Mouse (Mus musculus): ENCODE results near the gene Grb2. TPM values are rescaled to one million over a fixed set of nuclear protein-coding genes. Genes with fewer than 3 reads are reported as not detected.
A peak's percentile ranks its signal among the peaks of the same experiment; 100 is the strongest.

Grb2 gene
- polyA plus RNA-seq, 1 experiment from 2014 or later, result 108 TPM

DNA sequence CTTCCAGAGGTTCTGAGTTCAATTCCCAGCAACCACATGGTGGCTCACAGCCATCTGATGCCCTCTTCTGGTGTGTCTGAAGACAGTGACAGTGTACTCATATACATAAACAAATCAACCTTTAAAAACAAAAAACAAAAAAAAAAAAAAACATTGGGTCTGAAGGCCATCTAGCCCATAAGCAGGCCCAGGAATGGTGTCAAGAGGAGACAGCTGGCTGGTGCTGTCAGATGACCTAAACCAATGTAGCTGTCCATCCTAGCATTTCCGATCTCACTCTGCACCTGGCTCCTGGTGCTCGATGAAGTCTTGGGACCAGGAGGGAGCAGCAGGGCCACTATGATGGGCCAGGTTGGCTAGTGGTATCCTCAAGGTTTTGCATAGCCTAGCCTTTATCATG is 65.7 kb downstream of the Grb2 start:
- H3K4me1 ChIP-seq, result no peaks in the 10 kb centered on the region
- H3K36me3 ChIP-seq, result peaks cover 35% of the 10 kb centered on the region
- no peak overlapping the region for H3K27ac ChIP-seq
- H3K4me2 ChIP-seq, result no peak overlapping the region
- no peaks in the 10 kb centered on the region for H3K9me3 ChIP-seq
- no peak overlapping the region for H3K9ac ChIP-seq
- H3K4me3 ChIP-seq, result no peak overlapping the region
- WGBS, result 95% methylated on average over 2 of the region's 2 CpGs
- no peak for ATAC-seq (ENCODE audit: insufficient number of reproducible peaks, insufficient read depth, low FRiP score, low TSS enrichment, low read depth)
- no peaks in the 10 kb centered on the region for H3K27me3 ChIP-seq

DNA sequence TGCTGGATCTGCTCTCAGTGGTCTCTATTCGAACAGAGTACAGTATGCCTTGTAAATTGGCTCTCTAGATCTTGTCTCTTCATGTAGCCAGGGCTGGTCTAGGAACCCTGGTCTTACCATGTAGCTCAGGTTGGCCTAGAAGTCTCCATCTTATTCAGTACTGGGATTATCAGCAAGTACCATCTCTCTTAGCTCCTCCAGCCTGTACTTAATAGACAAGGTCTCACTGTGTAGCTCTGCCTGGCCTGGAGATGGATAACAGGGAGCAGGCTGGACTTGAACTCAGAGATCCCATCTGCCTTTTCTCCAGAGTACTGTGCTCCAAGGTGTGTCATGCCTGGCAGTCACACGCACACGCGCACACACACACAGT is 66.7 kb downstream of the Grb2 start:
- 84% methylated on average over 4 of the region's 4 CpGs for WGBS
- no peak for ATAC-seq (ENCODE audit: insufficient number of reproducible peaks, insufficient read depth, low FRiP score, low TSS enrichment, low read depth)
- Histone ChIP-seq H3K27me3 (no peaks in the 10 kb centered on the region), H3K9me3 (no peaks in the 10 kb centered on the region), H3K27ac (no peak overlapping the region), H3K4me3 (no peak overlapping the region), H3K4me2 (no peak overlapping the region), H3K4me1 (no peaks in the 10 kb centered on the region), H3K9ac (no peak overlapping the region), H3K36me3 (peaks cover 31% of the 10 kb centered on the region)

DNA sequence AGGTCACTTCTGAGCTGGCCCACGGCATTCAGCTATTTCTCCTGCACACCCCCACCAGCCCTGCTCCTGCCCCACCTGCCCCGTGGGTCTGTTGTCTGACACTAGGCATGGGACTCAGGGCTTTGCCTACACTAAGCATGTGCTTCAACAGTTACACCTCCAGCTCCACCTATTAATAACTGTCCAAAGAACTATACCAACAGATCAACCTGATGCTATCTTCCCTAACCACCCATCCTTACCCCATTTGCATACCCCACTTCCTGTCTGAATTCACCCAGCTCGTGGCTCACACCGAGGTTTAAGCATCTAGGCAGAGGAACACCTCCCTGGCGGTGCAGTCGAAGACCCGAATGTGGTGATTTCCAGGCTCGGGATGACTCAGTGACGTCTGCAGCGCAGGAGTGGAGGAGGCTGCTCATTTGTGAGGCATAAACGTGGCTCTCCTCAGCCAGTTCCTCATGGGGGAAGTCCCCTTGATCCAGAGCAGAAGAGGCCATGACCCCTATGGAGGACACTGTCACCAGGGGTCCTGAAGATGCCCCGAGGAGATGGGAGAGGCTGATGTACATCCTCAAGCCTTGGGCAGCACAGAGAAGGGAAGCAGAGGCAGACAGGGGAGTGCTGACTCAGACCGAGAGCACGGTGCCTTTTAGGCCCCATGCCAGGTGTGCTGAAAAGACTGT is 67.3 kb downstream of the Grb2 start:
- Histone ChIP-seq H3K4me2 (no peak overlapping the region), H3K36me3 (peaks cover 26% of the 10 kb centered on the region), H3K27ac (no peak overlapping the region), H3K9ac (no peak overlapping the region), H3K4me3 (no peak overlapping the region), H3K27me3 (no peaks in the 10 kb centered on the region), H3K4me1 (no peaks in the 10 kb centered on the region), H3K9me3 (no peaks in the 10 kb centered on the region)
- ATAC-seq (ENCODE audit: insufficient number of reproducible peaks, insufficient read depth, low FRiP score, low TSS enrichment, low read depth), result no peak
- WGBS, result 52% methylated on average over 14 of the region's 14 CpGs

DNA sequence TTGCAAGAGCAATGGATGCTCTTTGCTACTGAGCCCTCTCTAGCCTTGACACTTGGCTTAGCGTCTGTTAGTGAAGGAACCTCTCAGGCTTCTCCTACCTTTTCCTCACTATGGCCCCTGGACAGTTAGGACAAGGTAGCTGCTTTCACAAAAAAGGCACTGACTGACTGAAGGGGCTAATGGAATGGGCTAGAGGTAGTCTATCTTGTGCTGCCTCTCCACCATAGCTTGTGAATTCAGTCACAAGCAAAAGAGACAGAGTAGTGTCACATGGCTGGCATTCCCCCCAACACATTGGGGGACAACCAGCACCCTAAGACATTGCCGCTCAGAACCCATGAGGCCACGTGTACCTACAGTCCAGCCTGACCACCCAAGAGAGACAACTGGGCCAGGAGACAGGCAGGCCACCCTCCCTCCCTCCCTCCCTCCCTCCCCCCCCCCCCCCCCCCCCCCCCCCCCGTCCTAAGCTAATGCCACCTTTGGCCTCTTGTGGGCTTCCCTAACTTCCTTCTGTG is 68.0 kb downstream of the Grb2 start:
- H3K27ac ChIP-seq, result no peak overlapping the region
- ATAC-seq (ENCODE audit: insufficient number of reproducible peaks, insufficient read depth, low FRiP score, low TSS enrichment, low read depth), result no peak
- peaks cover 20% of the 10 kb centered on the region for H3K36me3 ChIP-seq
- H3K9me3 ChIP-seq, result no peaks in the 10 kb centered on the region
- 86% methylated on average over 3 of the region's 4 CpGs for WGBS
- H3K4me1 ChIP-seq, result no peaks in the 10 kb centered on the region
- H3K4me3 ChIP-seq, result no peak overlapping the region
- no peak overlapping the region for H3K4me2 ChIP-seq
- H3K27me3 ChIP-seq, result no peaks in the 10 kb centered on the region
- no peak overlapping the region for H3K9ac ChIP-seq

DNA sequence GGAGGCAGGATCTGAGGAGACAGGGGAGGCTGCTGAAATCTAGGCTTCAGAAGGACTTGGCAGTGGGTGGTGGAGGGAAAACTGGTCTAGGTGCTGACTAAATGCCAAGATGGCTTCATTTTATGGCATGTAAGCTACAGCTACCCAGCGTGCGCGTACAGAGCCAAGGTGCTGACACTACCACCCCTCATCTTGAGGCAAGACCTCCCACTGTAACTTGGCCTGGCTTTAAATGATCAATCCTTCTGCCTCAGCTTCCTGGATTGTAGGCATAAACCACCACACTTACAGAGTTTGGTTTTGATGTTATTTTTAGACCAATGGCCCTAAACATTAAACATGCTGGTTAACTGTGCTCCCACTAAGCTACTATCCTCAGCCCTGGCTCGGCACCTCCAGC is 68.9 kb downstream of the Grb2 start:
- 83% methylated on average over 4 of the region's 4 CpGs for WGBS
- Histone ChIP-seq H3K27me3 (no peaks in the 10 kb centered on the region), H3K9ac (peak overlapping the region; percentile 40; the same call in 1 of the 2 replicates), H3K9me3 (no peaks in the 10 kb centered on the region), H3K4me2 (no peak overlapping the region), H3K27ac (no peak overlapping the region), H3K4me1 (no peaks in the 10 kb centered on the region), H3K36me3 (peaks cover 15% of the 10 kb centered on the region), H3K4me3 (no peak overlapping the region)
- ATAC-seq (ENCODE audit: insufficient number of reproducible peaks, insufficient read depth, low FRiP score, low TSS enrichment, low read depth), result no peak

DNA sequence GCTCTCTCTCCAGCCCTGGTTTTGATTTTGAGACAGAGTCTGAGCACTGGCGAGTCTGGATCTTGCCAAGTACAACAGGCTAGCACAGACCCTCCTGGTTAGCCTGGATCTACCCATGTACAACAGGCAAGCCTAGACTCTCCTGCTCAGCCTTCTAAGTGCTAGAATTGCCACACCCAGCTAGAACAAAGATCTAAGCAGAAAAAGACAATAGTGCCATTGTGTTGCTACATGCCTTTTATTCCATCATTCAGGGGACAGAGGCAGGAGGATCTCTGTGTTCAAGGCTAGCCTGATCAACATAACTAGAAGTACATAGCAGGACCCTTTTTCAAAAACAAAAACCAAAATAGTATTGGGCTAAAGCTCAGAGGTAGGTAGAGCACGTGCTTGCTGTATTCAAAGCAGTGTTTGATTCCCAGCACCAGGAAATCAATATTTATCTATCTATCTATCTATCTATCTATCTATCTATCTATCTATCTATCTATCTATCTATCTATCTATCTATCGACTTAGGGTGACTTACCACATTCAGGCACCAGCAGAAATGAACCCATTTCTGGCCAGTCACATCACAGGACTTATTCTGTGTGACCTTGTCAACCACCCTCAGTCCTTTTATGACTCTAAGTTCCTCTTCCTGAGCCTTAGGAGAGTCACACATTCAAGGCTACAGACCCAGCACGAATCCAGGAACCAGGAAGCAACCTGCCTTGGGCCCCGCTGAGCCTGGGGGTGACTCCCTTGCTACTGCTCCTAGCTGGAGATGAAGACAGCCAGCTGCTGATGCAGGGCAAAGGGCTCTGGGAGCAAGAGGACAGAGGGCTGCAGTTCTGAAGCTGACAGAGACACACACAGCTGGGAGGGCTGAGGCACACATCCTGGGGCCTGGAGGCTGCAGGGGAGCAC is 69.6 kb downstream of the Grb2 start:
- H3K4me2 ChIP-seq, result no peak overlapping the region
- peaks cover 9% of the 10 kb centered on the region for H3K36me3 ChIP-seq
- no peaks in the 10 kb centered on the region for H3K9me3 ChIP-seq
- no peaks in the 10 kb centered on the region for H3K27me3 ChIP-seq
- ATAC-seq (ENCODE audit: insufficient number of reproducible peaks, insufficient read depth, low FRiP score, low TSS enrichment, low read depth), result no peak
- 68% methylated on average over 5 of the region's 5 CpGs for WGBS
- H3K9ac ChIP-seq, result peak overlapping the region; percentile 40; the same call in 1 of the 2 replicates
- H3K27ac ChIP-seq, result no peak overlapping the region
- H3K4me1 ChIP-seq, result no peaks in the 10 kb centered on the region
- H3K4me3 ChIP-seq, result no peak overlapping the region

DNA sequence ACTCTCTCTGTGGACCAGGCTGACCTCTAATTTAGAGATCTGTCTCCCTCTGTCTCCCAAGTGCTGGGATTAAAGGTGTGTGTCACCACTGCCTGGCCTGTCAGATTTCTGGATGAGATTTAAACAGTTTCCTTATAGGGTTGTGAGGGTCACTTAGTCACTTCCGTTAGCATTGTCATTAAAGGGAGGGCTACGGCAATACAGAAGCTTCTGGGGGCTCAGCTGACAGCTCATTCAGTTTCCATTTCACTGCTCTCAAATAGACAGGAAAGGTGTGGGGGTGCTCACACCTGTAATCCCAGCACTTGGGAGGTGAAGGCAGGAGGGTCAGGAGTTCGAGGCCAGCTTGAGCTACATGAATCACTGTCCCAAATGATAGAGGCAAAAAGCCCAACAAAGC is 71.4 kb downstream of the Grb2 start:
- ATAC-seq (ENCODE audit: insufficient number of reproducible peaks, insufficient read depth, low FRiP score, low TSS enrichment, low read depth), result no peak
- Histone ChIP-seq H3K4me3 (no peak overlapping the region), H3K27ac (no peak overlapping the region), H3K4me2 (no peak overlapping the region), H3K27me3 (no peaks in the 10 kb centered on the region), H3K36me3 (no peaks in the 10 kb centered on the region), H3K9ac (no peak overlapping the region), H3K4me1 (no peaks in the 10 kb centered on the region), H3K9me3 (no peaks in the 10 kb centered on the region)
- WGBS, result 72% methylated on average over 3 of the region's 3 CpGs

DNA sequence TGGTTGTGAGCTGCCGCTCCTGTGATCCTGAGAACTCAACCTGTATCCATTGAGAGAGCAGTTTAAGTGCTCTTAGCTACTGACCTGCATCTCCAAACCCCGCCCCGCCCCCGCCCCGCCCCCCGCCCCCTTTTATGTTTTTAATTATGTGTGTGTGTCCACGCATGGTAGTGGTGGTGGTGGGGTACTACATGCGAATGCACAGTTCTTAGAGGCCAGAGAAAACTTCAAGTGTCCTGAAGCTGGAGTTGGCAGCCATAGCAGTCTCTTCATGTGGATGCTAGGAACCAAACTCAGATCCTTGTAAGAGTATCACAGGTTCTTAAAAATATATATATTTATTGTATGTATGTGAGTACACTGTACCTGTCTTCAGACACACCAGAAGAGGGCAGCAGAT is 72.9 kb downstream of the Grb2 start:
- H3K4me2 ChIP-seq, result no peak overlapping the region
- no peaks in the 10 kb centered on the region for H3K27me3 ChIP-seq
- 64% methylated on average over 8 of the region's 8 CpGs for WGBS
- no peaks in the 10 kb centered on the region for H3K9me3 ChIP-seq
- H3K9ac ChIP-seq, result no peak overlapping the region
- H3K4me3 ChIP-seq, result no peak overlapping the region
- no peaks in the 10 kb centered on the region for H3K36me3 ChIP-seq
- no peak for ATAC-seq (ENCODE audit: insufficient number of reproducible peaks, insufficient read depth, low FRiP score, low TSS enrichment, low read depth)
- H3K27ac ChIP-seq, result no peak overlapping the region
- no peaks in the 10 kb centered on the region; the same call in 1 of the 2 replicates for H3K4me1 ChIP-seq

DNA sequence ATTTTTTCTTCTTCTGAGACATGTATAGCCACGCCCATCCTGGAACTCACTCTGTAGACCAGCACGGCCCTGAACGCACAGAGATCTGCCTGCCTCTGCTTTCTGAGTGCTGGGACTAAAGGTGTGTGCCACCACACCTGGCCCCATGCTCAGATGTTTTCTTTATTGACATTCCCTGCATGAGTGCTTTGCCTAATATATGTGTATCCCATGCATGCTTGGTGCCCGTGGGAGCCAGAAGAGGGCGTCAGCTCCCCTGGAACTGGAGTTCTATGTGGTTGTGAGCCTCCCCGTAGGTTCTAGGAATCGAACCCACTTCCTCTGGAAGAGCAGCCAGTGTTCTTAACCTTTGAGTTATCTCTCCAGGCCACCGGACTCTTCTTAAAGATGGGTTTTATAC is 73.4 kb downstream of the Grb2 start:
- Histone ChIP-seq H3K9ac (no peak overlapping the region), H3K4me2 (no peak overlapping the region), H3K27me3 (no peaks in the 10 kb centered on the region), H3K4me1 (no peaks in the 10 kb centered on the region; the same call in 1 of the 2 replicates), H3K4me3 (no peak overlapping the region), H3K36me3 (no peaks in the 10 kb centered on the region), H3K27ac (no peak overlapping the region), H3K9me3 (no peaks in the 10 kb centered on the region)
- ATAC-seq (ENCODE audit: insufficient number of reproducible peaks, insufficient read depth, low FRiP score, low TSS enrichment, low read depth), result no peak
- 86% methylated on average over 8 of the region's 8 CpGs for WGBS

DNA sequence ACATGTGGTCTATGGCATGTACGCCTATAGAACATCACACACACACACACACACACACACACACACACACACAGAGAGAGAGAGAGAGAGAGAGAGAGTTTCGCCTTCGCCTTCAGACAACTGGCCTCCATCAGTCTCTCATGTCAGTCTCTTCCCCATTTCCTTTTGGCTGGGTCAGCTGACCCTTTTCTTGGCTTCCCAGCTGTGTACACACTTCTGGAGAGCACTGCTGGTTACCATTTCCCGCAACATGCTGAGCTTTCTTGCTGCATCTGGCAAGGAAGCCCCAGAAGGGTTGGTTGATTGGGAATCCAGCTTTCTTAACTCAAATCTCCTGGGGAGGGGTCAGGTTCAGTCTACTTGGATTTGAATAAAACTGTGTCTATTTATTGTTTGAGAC is 74.3 kb downstream of the Grb2 start:
- Histone ChIP-seq H3K9ac (no peak overlapping the region), H3K4me1 (no peaks in the 10 kb centered on the region; the same call in 1 of the 2 replicates), H3K27ac (no peak overlapping the region), H3K4me2 (no peak overlapping the region), H3K9me3 (no peaks in the 10 kb centered on the region), H3K4me3 (no peak overlapping the region), H3K36me3 (no peaks in the 10 kb centered on the region), H3K27me3 (no peaks in the 10 kb centered on the region)
- no peak for ATAC-seq (ENCODE audit: insufficient number of reproducible peaks, insufficient read depth, low FRiP score, low TSS enrichment, low read depth)
- 75% methylated on average over 4 of the region's 4 CpGs for WGBS

DNA sequence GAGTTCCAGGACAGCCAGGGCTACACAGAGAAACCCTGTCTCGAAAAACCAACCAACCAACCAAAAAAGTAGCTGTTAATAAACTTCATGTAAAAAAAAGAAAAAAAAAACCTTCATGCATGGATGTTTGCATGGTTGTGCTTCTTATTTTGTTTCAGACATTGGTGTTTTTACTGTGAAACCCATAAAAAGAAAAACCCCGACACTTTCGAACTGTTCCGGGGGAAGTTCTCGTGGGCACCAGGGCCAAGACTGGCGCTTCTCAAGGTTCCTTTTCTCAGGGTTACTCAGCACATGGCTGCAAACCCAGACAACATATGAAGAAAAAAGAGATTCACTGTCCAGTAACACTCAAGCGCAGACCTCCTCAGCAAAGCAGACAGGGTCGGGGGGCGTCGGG is 75.5 kb downstream of the Grb2 start:
- ATAC-seq (ENCODE audit: insufficient number of reproducible peaks, insufficient read depth, low FRiP score, low TSS enrichment, low read depth), result no peak
- Histone ChIP-seq H3K4me3 (no peak overlapping the region), H3K4me2 (no peak overlapping the region), H3K9me3 (no peaks in the 10 kb centered on the region), H3K36me3 (no peaks in the 10 kb centered on the region), H3K4me1 (no peaks in the 10 kb centered on the region; the same call in 1 of the 2 replicates), H3K27ac (no peak overlapping the region), H3K27me3 (no peaks in the 10 kb centered on the region), H3K9ac (no peak overlapping the region)
- 87% methylated on average over 10 of the region's 10 CpGs for WGBS

DNA sequence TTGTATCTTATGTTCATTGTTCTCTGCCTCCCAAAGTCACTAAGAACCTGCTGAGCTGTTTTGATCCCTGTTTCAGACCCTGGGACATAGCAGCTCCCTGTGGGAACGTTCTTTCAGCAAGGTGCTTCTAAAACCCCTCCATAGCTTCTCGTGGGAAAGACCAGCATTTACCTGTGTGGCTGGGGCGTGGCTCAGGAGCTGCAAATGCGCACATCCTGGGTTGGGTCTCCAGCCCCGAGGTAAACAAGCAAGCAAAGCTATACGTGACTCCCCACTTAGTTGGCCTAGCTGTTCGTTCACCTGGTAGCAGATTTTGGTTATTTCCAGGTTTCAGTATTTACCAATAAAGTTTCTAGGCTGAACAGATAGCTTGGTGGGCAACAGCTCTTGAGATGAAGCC is 76.2 kb downstream of the Grb2 start:
- H3K9me3 ChIP-seq, result no peaks in the 10 kb centered on the region
- H3K36me3 ChIP-seq, result no peaks in the 10 kb centered on the region
- WGBS, result 75% methylated on average over 7 of the region's 7 CpGs
- H3K4me3 ChIP-seq, result no peak overlapping the region
- H3K27me3 ChIP-seq, result no peaks in the 10 kb centered on the region
- no peak overlapping the region for H3K4me2 ChIP-seq
- H3K27ac ChIP-seq, result no peak overlapping the region
- no peak for ATAC-seq (ENCODE audit: insufficient number of reproducible peaks, insufficient read depth, low FRiP score, low TSS enrichment, low read depth)
- no peak overlapping the region for H3K9ac ChIP-seq
- peaks cover 1% of the 10 kb centered on the region; the same call in 1 of the 2 replicates for H3K4me1 ChIP-seq

Data from embryonic facial prominence, embryonic 13.5 days (tissue).